Comparison of ENCODE assay signal across 19 mouse cellular contexts in genomic region chr12:82424783-82425182, GRCm38 (mm10).
DNase-seq lines count a peak whose midpoint lies in the region; ATAC-seq and TF ChIP-seq lines count a peak whose summit lies in the region.
"Had no signal": no experiment of that assay in that cellular context is flagged by ENCODE, and none has a peak within 500 bp of the region (broad histone marks: within the 10 kb centered on the region; RNA-seq: fewer than 3 reads in every experiment).

No protein-coding gene starts in this region.

- peak; percentile 31 to 32 for DNase-seq in cerebellum, postnatal 10 days
- DNase-seq in cerebellum, postnatal 4 days (ENCODE audit: low spot score in 2 of 2), result no peak
- no peak for DNase-seq in heart, postnatal 36 days
- no peak for DNase-seq in testis, postnatal 10 days (ENCODE audit: low spot score)
- no peak for DNase-seq in urinary bladder, postnatal 14 days (ENCODE audit: low spot score)
- DNase-seq: cerebellum, adult 2 months; embryo, embryonic 11 days; kidney, adult 8-10 months; right cerebral cortex, postnatal 14 days; thymus, postnatal 25 days had no signal

- H3K4me2 ChIP-seq in heart, embryonic 11.5 days, result no peak overlapping the region
- peak overlapping the region; percentile 47; the same call in 1 of the 2 replicates for H3K4me2 ChIP-seq in heart, embryonic 16.5 days (ENCODE audit: low read depth, low read length)
- H3K4me2 ChIP-seq: limb, embryonic 12.5 days; midbrain, embryonic 15.5 days had no signal

- WGBS in heart, embryonic 11.5 days (ENCODE audit: insufficient replicate concordance), result 80% methylated on average over 15 of the region's 15 CpGs
- 41% methylated on average over 15 of the region's 15 CpGs for WGBS in heart, embryonic 16.5 days

- no peak for TF ChIP-seq CTCF in E14TG2a.4 (conservative IDR thresholded peaks at IDR 0.05; ENCODE audit: low read length)

- H3K36me3 ChIP-seq in heart, embryonic 11.5 days (ENCODE audit: control insufficient read depth, insufficient read depth, low read length), result peaks cover 11% of the 10 kb centered on the region
- peaks cover 64% of the 10 kb centered on the region for H3K36me3 ChIP-seq in E14TG2a.4 (ENCODE audit: insufficient read depth, low read length)
- peaks cover 3% of the 10 kb centered on the region; the same call in 1 of the 2 replicates for H3K36me3 ChIP-seq in heart, embryonic 16.5 days (ENCODE audit: control insufficient read depth, insufficient read depth)

- peak overlapping the region; percentile 50; the same call in 1 of the 2 replicates for H3K27ac ChIP-seq in heart, embryonic 11.5 days (ENCODE audit: low read depth, low read length)
- H3K27ac ChIP-seq in heart, embryonic 16.5 days (ENCODE audit: low read length), result peak overlapping the region; percentile 73
- H3K27ac ChIP-seq: limb, embryonic 12.5 days; liver, embryonic 14.5 days; midbrain, embryonic 15.5 days; stomach, postnatal 0 days had no signal

- H3K4me3 ChIP-seq in heart, embryonic 11.5 days (ENCODE audit: low read depth, low read length), result no peak overlapping the region
- H3K4me3 ChIP-seq in E14TG2a.4 (replicated peaks; ENCODE audit: low read length), result peak overlapping the region; percentile 65
- no peak overlapping the region for H3K4me3 ChIP-seq in heart, embryonic 16.5 days (ENCODE audit: low read length)
- H3K4me3 ChIP-seq: limb, embryonic 12.5 days; midbrain, embryonic 15.5 days had no signal

- no peak overlapping the region for H3K9ac ChIP-seq in heart, embryonic 11.5 days (ENCODE audit: low read depth, low read length)
- no peak overlapping the region for H3K9ac ChIP-seq in heart, embryonic 16.5 days (ENCODE audit: low read length)
- H3K9ac ChIP-seq: limb, embryonic 12.5 days; liver, embryonic 14.5 days; midbrain, embryonic 15.5 days had no signal

- ATAC-seq in heart, embryonic 11.5 days (replicated peaks; ENCODE audit: insufficient number of reproducible peaks, low FRiP score, low TSS enrichment), result no peak
- ATAC-seq in heart, embryonic 16.5 days (replicated peaks; ENCODE audit: extremely low read depth, insufficient read depth, low FRiP score), result peak; percentile 88
- ATAC-seq: midbrain, embryonic 15.5 days; Patski had no signal

- intact Hi-C loops in heart, postnatal 36 days (cut with DNase I), result no loop called here

- peaks cover 4% of the 10 kb centered on the region for H3K4me1 ChIP-seq in heart, embryonic 11.5 days (ENCODE audit: control insufficient read depth, insufficient read depth, low read length)
- H3K4me1 ChIP-seq in E14TG2a.4 (replicated peaks; ENCODE audit: low read depth, low read length), result 0 out of 2 replicates have a peak, but pooled peaks cover 7% of the 10 kb centered on the region
- H3K4me1 ChIP-seq in heart, embryonic 16.5 days (ENCODE audit: control insufficient read depth, insufficient read depth, low read length), result peaks cover 5% of the 10 kb centered on the region; the same call in 1 of the 2 replicates
- H3K4me1 ChIP-seq: limb, embryonic 12.5 days; midbrain, embryonic 15.5 days had no signal

- no peaks in the 10 kb centered on the region for H3K27me3 ChIP-seq in heart, embryonic 11.5 days (ENCODE audit: control insufficient read depth, insufficient read depth, low read length)
- H3K27me3 ChIP-seq in E14TG2a.4 (ENCODE audit: insufficient read depth, low read length), result no peaks in the 10 kb centered on the region
- no peaks in the 10 kb centered on the region for H3K27me3 ChIP-seq in heart, embryonic 16.5 days (ENCODE audit: control insufficient read depth, insufficient read depth, low read length)
- H3K27me3 ChIP-seq: CH12.LX; limb, embryonic 12.5 days; midbrain, embryonic 15.5 days; Patski had no signal

- no peaks in the 10 kb centered on the region for H3K9me3 ChIP-seq in heart, embryonic 11.5 days (replicated peaks; ENCODE audit: control insufficient read depth, low read length)
- H3K9me3 ChIP-seq in E14TG2a.4 (ENCODE audit: low read length), result no peaks in the 10 kb centered on the region
- H3K9me3 ChIP-seq in heart, embryonic 16.5 days (replicated peaks; ENCODE audit: control insufficient read depth, low read length), result no peaks in the 10 kb centered on the region
- H3K9me3 ChIP-seq: limb, embryonic 12.5 days; midbrain, embryonic 15.5 days had no signal

Comparison
In these comparisons a context has a peak if more than half of its experiments do, and no peak if none do; other contexts are left out.
1. DNase-seq: peak in cerebellum, postnatal 10 days (2 of 2); none in cerebellum, postnatal 4 days (0 of 2), heart, postnatal 36 days (0 of 2), testis, postnatal 10 days (single experiment) and urinary bladder, postnatal 14 days (single experiment).